Mouse (Mus musculus) liver, embryonic 11.5 days (tissue): Measurements from ENCODE around the gene Mamdc4. TPM values are rescaled to one million over a fixed set of nuclear protein-coding genes. Genes with fewer than 3 reads are reported as not detected.

Experiments used
- ATAC-seq: fragments of 200-750 bp; cut with Nextera tagmentation; replicated peaks from 2 replicates; pipeline ENCODE4 v1.8.0; 2017; ENCODE audit warnings: moderate number of reproducible peaks, mild to moderate bottlenecking, moderate TSS enrichment, moderate library complexity; ENCODE audit not compliant: low FRiP score
- DNase-seq: peaks from one replicate; pipeline ENCODE4 v3.0.0-alpha.2; 2017; ENCODE audit warnings: low spot score
- H3K27ac ChIP-seq: fragments of 300-500 bp; sonication (generic); 2 replicates; pipeline ENCODE4 v1.5.1; 2014; ENCODE audit warnings: mild to moderate bottlenecking, low read depth, low read length, control low read depth
- H3K27me3 ChIP-seq: fragments of 300-500 bp; sonication (generic); replicated peaks from 2 replicates; pipeline ENCODE4 v1.6.1; 2014; ENCODE audit warnings: low read length, mixed read lengths; ENCODE audit not compliant: control insufficient read depth, insufficient read depth
- H3K36me3 ChIP-seq: fragments of 300-500 bp; sonication (generic); 2 replicates; pipeline ENCODE4 v1.6.1; 2014; ENCODE audit warnings: mild to moderate bottlenecking, low read length, moderate library complexity, mixed read lengths; ENCODE audit not compliant: control insufficient read depth, insufficient read depth
- H3K4me1 ChIP-seq: fragments of 300-500 bp; sonication (generic); replicated peaks from 2 replicates; pipeline ENCODE4 v1.6.1; 2014; ENCODE audit warnings: low read length, mixed read lengths; ENCODE audit not compliant: control insufficient read depth, insufficient read depth
- H3K4me2 ChIP-seq: fragments of 300-500 bp; sonication (generic); 2 replicates; pipeline ENCODE4 v1.6.1; 2014; ENCODE audit warnings: mild to moderate bottlenecking, control low read depth, moderate library complexity
- H3K4me3 ChIP-seq: fragments of 300-500 bp; sonication (generic); 2 replicates; pipeline ENCODE4 v1.5.1; 2014; ENCODE audit warnings: low read depth, low read length, control low read depth
- H3K9ac ChIP-seq: fragments of 300-500 bp; sonication (generic); 2 replicates; pipeline ENCODE4 v1.6.1; 2014; ENCODE audit warnings: low read depth, low read length, control low read depth
- H3K9me3 ChIP-seq: fragments of 300-500 bp; sonication (generic); 2 replicates; pipeline ENCODE4 v1.6.1; 2016; ENCODE audit warnings: low read length, inconsistent platforms, mixed read lengths; ENCODE audit not compliant: control insufficient read depth
- WGBS: fragments of 180-500 bp; shearing (Covaris S2); extraction: QIAGEN DNeasy Blood & Tissue Kit; methylation state at CpG from one replicate; pipeline ENCODE4 v1.1.7; 2014; 5-methylcytosine and 5-hydroxymethylcytosine counted together
- polyA plus RNA-seq: library from polyadenylated mRNA; unstranded; fragments of >200 nt; fragmentation: Nextera tagmentation; extraction: Ambion mirVana; gene quantifications from 2 replicates; pipeline ENCODE4 v1.2.1, GENCODE M21; 2014

The Mamdc4 gene
- polyA plus RNA-seq, 1 experiment from 2014 or later, result 1.3 TPM

DNA sequence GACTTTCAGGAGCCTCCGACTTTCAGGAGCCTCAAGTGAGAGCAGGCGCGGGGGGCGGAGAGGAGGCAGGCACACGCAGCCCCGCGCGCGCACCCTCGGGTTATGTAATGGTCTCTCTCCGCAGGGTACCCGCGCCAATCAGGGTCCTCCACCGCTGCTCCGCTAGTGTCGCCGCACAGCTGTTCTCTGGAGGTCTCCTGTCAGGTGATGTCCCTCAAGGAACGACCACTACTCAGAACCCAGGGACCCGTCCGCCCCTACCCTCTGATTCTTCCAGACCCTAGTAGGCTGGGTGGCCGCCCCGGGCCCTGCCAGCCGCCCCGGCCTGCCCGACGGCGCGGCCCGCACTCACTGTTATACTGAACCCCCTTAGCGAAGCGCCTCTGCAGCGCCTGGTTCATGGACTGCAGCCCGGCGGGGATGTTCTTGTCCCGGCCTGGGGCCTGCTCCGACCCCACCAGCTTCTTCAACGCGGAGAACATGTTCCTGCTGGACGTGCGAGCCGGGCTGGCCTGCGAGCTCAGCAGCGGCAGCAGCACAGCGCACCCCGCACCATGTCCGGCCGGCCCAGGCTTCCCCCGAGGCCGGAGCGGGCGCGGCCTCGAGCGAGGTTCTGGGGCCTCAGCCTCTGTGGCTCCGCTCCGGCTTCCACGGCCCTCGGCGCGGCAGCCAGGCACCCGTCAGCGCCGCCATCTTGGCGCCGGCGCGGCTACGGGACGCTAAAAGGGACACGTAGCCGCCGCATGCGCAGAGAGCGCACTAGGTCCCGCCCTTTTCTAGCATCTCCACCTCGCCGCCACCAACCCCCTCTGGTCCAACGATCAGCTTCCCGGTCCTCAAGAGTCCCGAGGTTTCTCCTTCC lies 33.3 kb upstream of the Mamdc4 start, which contains the start of gene Rabl6:
TSS of gene Rabl6 (minus strand) at position 761 of the 862 bp plus-strand sequence.
- H3K9ac ChIP-seq, result peak within 1 kb of the TSS; percentile 90
- under 1% methylated on average over 80 of the region's 80 CpGs for WGBS
- H3K4me1 ChIP-seq, result peaks cover 17% of the 10 kb centered on the region
- DNase-seq (peak; percentile 88), ATAC-seq (peak; percentile 84)
- peak within 1 kb of the TSS; percentile 78 for H3K27ac ChIP-seq
- no peaks in the 10 kb centered on the region for H3K9me3 ChIP-seq
- peak within 1 kb of the TSS; percentile 77 for H3K4me3 ChIP-seq
- peaks cover 8% of the 10 kb centered on the region for H3K27me3 ChIP-seq
- H3K36me3 ChIP-seq, result no peaks in the 10 kb centered on the region
- peak within 1 kb of the TSS; percentile 78 for H3K4me2 ChIP-seq

GRCm38 (mm10) chr2:25602526-25602925 lies 27.9 kb upstream of the Mamdc4 start:
- no peak overlapping the region for H3K27ac ChIP-seq
- peaks cover 14% of the 10 kb centered on the region for H3K4me1 ChIP-seq
- 94% methylated on average over 5 of the region's 5 CpGs for WGBS

GRCm38 (mm10) chr2:25600037-25600436 lies 25.4 kb upstream of the Mamdc4 start:
- WGBS, result 84% methylated on average over 2 of the region's 2 CpGs
- Histone ChIP-seq H3K27ac (no peak overlapping the region), H3K27me3 (no peaks in the 10 kb centered on the region), H3K4me3 (no peak overlapping the region), H3K36me3 (peaks cover 56% of the 10 kb centered on the region), H3K4me2 (no peak overlapping the region), H3K9me3 (no peaks in the 10 kb centered on the region), H3K4me1 (no peaks in the 10 kb centered on the region), H3K9ac (no peak overlapping the region)
- no peak for DNase-seq
- ATAC-seq, result no peak; the same call in 1 of the 2 replicates

More at GRCm38 (mm10) chr2:25602526-25602925, 27.9 kb upstream of the Mamdc4 start:
- no peak overlapping the region for H3K9ac ChIP-seq
- H3K27me3 ChIP-seq, result no peaks in the 10 kb centered on the region
- no peak for DNase-seq
- no peaks in the 10 kb centered on the region for H3K9me3 ChIP-seq
- H3K36me3 ChIP-seq, result peaks cover 35% of the 10 kb centered on the region
- H3K4me2 ChIP-seq, result no peak overlapping the region
- no peak for ATAC-seq
- no peak overlapping the region for H3K4me3 ChIP-seq

DNA sequence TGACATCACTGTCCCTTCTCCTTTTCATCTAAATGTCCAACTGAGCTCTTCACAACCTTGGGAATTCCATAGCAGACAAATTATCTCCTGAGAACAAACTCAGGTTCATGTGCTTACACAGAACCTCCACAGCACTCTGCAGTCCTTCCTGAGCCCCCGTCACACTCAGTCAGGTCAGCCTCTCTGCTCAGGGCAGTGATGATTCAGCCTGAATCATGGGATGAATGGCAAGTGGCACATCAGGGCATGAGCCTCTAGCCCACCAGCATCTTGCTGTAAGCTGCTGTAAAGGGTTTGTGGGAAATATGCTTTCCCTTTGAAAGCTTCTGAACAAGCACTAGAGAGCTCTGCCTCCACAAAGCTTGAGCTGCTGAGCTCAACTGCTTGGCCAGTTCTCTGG lies 24.1 kb upstream of the Mamdc4 start:
- Histone ChIP-seq H3K27me3 (no peaks in the 10 kb centered on the region), H3K9ac (no peak overlapping the region), H3K9me3 (no peaks in the 10 kb centered on the region), H3K4me2 (no peak overlapping the region), H3K4me1 (no peaks in the 10 kb centered on the region), H3K36me3 (peaks cover 61% of the 10 kb centered on the region), H3K4me3 (no peak overlapping the region), H3K27ac (no peak overlapping the region)
- WGBS, result 84% methylated on average over 1 of the region's 1 CpGs
- ATAC-seq (no peak), DNase-seq (no peak)

- ATAC-seq (no peak), DNase-seq (no peak)
- Histone ChIP-seq H3K4me3 (no peak overlapping the region), H3K27me3 (no peaks in the 10 kb centered on the region), H3K9ac (no peak overlapping the region), H3K9me3 (no peaks in the 10 kb centered on the region), H3K27ac (no peak overlapping the region), H3K4me2 (no peak overlapping the region), H3K4me1 (no peaks in the 10 kb centered on the region), H3K36me3 (peaks cover 74% of the 10 kb centered on the region)
- WGBS, result 87% methylated on average over 5 of the region's 5 CpGs
Observed at GRCm38 (mm10) chr2:25596765-25597510, 22.3 kb upstream of the Mamdc4 start.

- no peaks in the 10 kb centered on the region for H3K9me3 ChIP-seq
- DNase-seq (no peak), ATAC-seq (no peak)
- H3K4me2 ChIP-seq, result no peak overlapping the region
- no peaks in the 10 kb centered on the region for H3K4me1 ChIP-seq
- H3K9ac ChIP-seq, result no peak overlapping the region
- peaks cover 50% of the 10 kb centered on the region for H3K36me3 ChIP-seq
- WGBS, result 78% methylated on average over 2 of the region's 2 CpGs
- no peak overlapping the region for H3K27ac ChIP-seq
- H3K4me3 ChIP-seq, result no peak overlapping the region
- no peaks in the 10 kb centered on the region for H3K27me3 ChIP-seq
Observed at GRCm38 (mm10) chr2:25591863-25592262, 17.2 kb upstream of the Mamdc4 start.

DNA sequence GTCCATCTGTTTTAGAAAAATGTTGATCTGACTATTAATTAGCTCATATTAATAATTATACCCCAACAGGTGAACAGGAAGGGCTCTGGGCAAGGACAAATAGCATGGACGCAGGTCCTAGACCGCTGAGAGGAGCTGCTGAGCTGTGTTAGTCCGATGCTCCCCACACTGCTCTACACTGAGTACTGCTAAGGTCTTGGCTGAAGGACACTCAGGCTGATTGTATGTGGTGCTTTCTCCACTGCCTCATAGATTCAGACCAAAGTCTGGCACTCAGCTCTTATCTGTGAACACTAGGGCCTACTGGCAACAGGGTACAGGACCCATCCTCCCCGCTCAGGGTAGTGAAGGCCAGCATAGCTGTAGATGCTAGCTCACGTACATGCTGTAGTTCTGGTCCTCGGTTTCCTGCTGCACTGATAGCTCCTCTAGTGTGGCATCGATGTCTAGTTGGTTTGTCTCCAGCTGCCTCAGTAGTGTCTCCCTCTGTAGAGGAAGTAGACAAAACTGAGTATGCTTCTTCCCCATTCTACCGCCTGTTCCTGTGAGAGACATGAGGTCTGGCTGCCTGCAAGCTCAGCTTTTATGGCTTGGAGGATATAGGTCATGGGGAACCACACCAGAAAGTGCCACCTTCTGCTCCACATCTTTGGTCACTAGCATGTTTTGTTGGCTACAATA lies 13.7 kb upstream of the Mamdc4 start:
- DNase-seq, result no peak
- H3K4me3 ChIP-seq, result no peak overlapping the region
- ATAC-seq, result no peak
- no peaks in the 10 kb centered on the region for H3K4me1 ChIP-seq
- WGBS, result 85% methylated on average over 8 of the region's 8 CpGs
- H3K27me3 ChIP-seq, result no peaks in the 10 kb centered on the region
- peaks cover 35% of the 10 kb centered on the region for H3K36me3 ChIP-seq
- no peak overlapping the region for H3K9ac ChIP-seq
- no peak overlapping the region for H3K27ac ChIP-seq
- no peak overlapping the region for H3K4me2 ChIP-seq
- H3K9me3 ChIP-seq, result no peaks in the 10 kb centered on the region

DNA sequence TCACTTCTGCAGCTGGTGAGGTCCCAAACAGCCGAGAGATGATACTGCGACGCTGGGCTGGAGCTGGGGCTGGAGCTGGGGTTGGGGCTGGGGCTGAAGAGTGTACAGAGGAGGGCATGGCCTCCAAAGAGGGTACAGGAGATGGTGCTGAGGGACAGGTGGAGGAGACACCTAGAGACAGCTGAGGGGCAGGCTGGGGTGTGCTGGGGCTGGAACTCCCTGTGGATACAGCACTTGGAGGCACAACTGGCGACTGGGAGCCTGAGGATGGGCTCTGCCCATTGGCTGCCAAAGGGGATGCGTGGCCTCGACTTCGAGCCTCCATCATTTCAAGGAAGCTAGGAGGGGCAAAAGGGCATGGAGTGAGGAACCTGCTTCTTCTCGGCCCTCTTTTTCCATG lies 12.6 kb upstream of the Mamdc4 start:
- Histone ChIP-seq H3K9ac (no peak overlapping the region), H3K36me3 (peaks cover 26% of the 10 kb centered on the region)

More for the DNA sequence above, 12.6 kb upstream of the Mamdc4 start:
- WGBS, result 91% methylated on average over 8 of the region's 8 CpGs
- no peak overlapping the region for H3K27ac ChIP-seq
- no peak overlapping the region for H3K4me3 ChIP-seq
- no peaks in the 10 kb centered on the region for H3K9me3 ChIP-seq
- no peak overlapping the region for H3K4me2 ChIP-seq
- ATAC-seq (no peak), DNase-seq (no peak)
- no peaks in the 10 kb centered on the region for H3K27me3 ChIP-seq
- H3K4me1 ChIP-seq, result peaks cover 9% of the 10 kb centered on the region
